Mouse (Mus musculus) embryo, embryonic 9.5 days (tissue): ENCODE results near the gene Gm45261.

Experiments
- DNase-seq: peaks from one replicate; pipeline ENCODE4 v3.0.0-alpha.2; 2017; ENCODE audit errors: extremely low spot score

Gene Gm45261

GRCm38 (mm10) chr1:80461348-80461747, at the start of gene Gm45261:
Gene Gm45261 (minus strand): TSS chr1:80461448.
- no peak for DNase-seq

GRCm38 (mm10) chr1:80504757-80505156, 43.5 kb upstream of the Gm45261 start:
- no peak for DNase-seq

GRCm38 (mm10) chr1:80504081-80504480, 42.8 kb upstream of the Gm45261 start:
- no peak for DNase-seq

- DNase-seq, result no peak
These were observed 41.4 kb upstream of the Gm45261 start for GRCm38 (mm10) chr1:80502456-80503165.

- DNase-seq, result no peak
These were observed 38.0 kb upstream of the Gm45261 start for GRCm38 (mm10) chr1:80499264-80499663.

GRCm38 (mm10) chr1:80496360-80496759, 35.1 kb upstream of the Gm45261 start:
- DNase-seq, result no peak

- no peak for DNase-seq
These were observed 22.2 kb upstream of the Gm45261 start for GRCm38 (mm10) chr1:80483419-80483818.

GRCm38 (mm10) chr1:80474942-80475341, 13.7 kb upstream of the Gm45261 start:
- DNase-seq, result no peak

- no peak for DNase-seq
These were observed 11.1 kb upstream of the Gm45261 start for GRCm38 (mm10) chr1:80472395-80472794.

- no peak for DNase-seq
These were observed 1.3 kb downstream of the Gm45261 start for GRCm38 (mm10) chr1:80459923-80460322.

GRCm38 (mm10) chr1:80459477-80459876, 1.8 kb downstream of the Gm45261 start:
- DNase-seq, result no peak

GRCm38 (mm10) chr1:80453971-80454370, 7.3 kb downstream of the Gm45261 start:
- no peak for DNase-seq

- DNase-seq, result no peak
These were observed 9.2 kb downstream of the Gm45261 start for GRCm38 (mm10) chr1:80451914-80452549.

- DNase-seq, result no peak
These were observed 13.7 kb downstream of the Gm45261 start for GRCm38 (mm10) chr1:80447554-80447953.

GRCm38 (mm10) chr1:80440911-80441310, 20.3 kb downstream of the Gm45261 start:
- no peak for DNase-seq

GRCm38 (mm10) chr1:80438506-80438905, 22.7 kb downstream of the Gm45261 start:
- DNase-seq, result no peak

- DNase-seq, result no peak
These were observed 33.3 kb downstream of the Gm45261 start for GRCm38 (mm10) chr1:80427946-80428345.

GRCm38 (mm10) chr1:80427425-80427824, 33.8 kb downstream of the Gm45261 start:
- DNase-seq, result no peak

- DNase-seq, result no peak
These were observed 36.6 kb downstream of the Gm45261 start for GRCm38 (mm10) chr1:80424666-80425065.

- DNase-seq, result no peak
These were observed 42.8 kb downstream of the Gm45261 start for GRCm38 (mm10) chr1:80418321-80419045.

GRCm38 (mm10) chr1:80416329-80416728, 44.9 kb downstream of the Gm45261 start:
- no peak for DNase-seq

- DNase-seq, result no peak
These were observed 48.7 kb downstream of the Gm45261 start for GRCm38 (mm10) chr1:80412521-80412920.
